Mouse (Mus musculus): Measurements from ENCODE around the gene Tcl1b3. TPM values are rescaled to one million over a fixed set of nuclear protein-coding genes. Genes with fewer than 3 reads are reported as not detected.
"Not testable (repeated sequence)": the region's sequence is repeated elsewhere in the genome, so short reads cannot be mapped to it uniquely, and the experiment has no call there.

The Tcl1b3 gene
- not detected in 2 replicates for polyA plus RNA-seq (2015; fragmentation: Nextera tagmentation; extraction: Ambion mirVana)

DNA sequence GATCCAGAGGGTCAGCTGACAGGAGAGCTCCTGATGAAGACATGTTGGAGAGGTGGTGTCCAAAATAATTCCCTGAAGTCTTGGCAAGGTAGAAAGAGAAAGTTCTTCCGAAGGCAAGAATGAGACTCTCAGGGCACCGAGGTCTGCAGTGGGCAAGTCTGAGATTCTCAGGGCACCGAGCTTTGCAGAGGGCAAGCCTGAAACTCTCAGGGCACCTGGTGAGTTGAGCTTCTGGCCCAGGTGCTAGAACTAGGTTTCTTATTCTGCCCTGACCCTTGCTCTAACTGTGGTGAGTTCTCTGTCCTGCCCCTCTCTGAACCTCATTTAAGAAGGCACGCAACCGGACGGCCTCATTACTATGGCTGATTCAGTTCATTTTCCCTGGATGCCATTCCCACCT is at the start of gene Tcl1b3:
Gene Tcl1b3 (plus strand): TSS at position 301 of the 400 bp plus-strand sequence.
- H3K27me3 ChIP-seq (ENCODE audit: control insufficient read depth, insufficient read depth, low read depth, low read length); H3K4me2 ChIP-seq (ENCODE audit: low read depth, low read length); H3K27ac ChIP-seq (ENCODE audit: low read length); H3K36me3 ChIP-seq (ENCODE audit: control insufficient read depth, insufficient read depth); ATAC-seq (ENCODE audit: low read depth); H3K9me3 ChIP-seq (replicated peaks; ENCODE audit: control insufficient read depth, low read length); H3K4me3 ChIP-seq (ENCODE audit: low read depth, low read length); H3K4me1 ChIP-seq (ENCODE audit: control insufficient read depth, low read depth, low read length); H3K9ac ChIP-seq (ENCODE audit: low read depth, low read length): not testable (repeated sequence)
- 66% methylated on average over 6 of the region's 6 CpGs for whole genome bisulfite sequencing (ENCODE audit: insufficient replicate concordance)

DNA sequence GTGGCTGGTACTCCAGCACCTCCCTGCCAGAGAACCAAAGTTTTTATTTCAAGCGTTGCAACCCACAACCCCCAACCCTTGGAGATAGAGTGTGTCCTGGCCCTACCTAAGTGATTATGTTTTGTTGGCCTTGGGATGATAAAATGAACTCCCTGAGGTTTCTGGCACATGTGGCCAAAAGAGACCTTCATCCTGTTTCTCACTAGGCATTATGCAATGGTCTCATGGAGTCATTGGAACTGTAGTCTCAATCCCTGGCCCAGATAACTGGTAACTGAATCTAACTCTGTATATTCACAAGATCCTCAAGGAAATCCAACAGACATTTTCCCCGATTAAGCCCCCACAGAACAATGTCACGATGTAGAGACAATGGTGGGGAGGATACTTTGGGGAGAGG is 47.7 kb upstream of the Tcl1b3 start:
- no peaks in the 10 kb centered on the region for H3K27me3 ChIP-seq (ENCODE audit: control insufficient read depth, insufficient read depth, low read depth, low read length)
- no peak overlapping the region for H3K4me3 ChIP-seq (ENCODE audit: low read depth, low read length)
- H3K4me1 ChIP-seq (ENCODE audit: control insufficient read depth, low read depth, low read length): no peaks in the 10 kb centered on the region
- no peaks in the 10 kb centered on the region for H3K36me3 ChIP-seq (ENCODE audit: control insufficient read depth, insufficient read depth)
- WGBS (ENCODE audit: insufficient replicate concordance): 62% methylated on average over 3 of the region's 3 CpGs
- no peak overlapping the region for H3K9ac ChIP-seq (ENCODE audit: low read depth, low read length)
- no peak overlapping the region for H3K4me2 ChIP-seq (ENCODE audit: low read depth, low read length)
- no peak for ATAC-seq (ENCODE audit: low read depth)
- H3K9me3 ChIP-seq (replicated peaks; ENCODE audit: control insufficient read depth, low read length): no peaks in the 10 kb centered on the region
- H3K27ac ChIP-seq (ENCODE audit: low read length): no peak overlapping the region

DNA sequence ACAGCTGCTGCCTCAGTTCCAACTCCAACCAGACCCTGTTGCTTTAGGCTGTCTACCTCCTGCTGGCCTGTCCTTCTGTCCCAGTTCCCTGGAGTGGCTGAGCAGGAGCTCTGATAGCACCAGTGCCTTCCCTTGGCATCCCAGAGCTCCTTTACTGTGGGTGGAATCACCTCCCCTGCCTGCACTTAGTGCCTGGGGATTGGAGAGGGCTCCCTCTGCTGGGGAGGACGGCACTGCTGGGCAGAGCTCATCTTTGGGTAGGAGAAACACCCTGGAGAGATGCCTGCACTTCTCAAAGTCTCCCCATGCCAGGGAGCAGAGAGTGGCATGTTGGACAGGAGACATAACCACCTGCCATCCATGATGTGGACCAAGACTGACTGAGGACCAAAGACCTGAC is 45.9 kb upstream of the Tcl1b3 start:
- H3K36me3 ChIP-seq (ENCODE audit: control insufficient read depth, insufficient read depth); H3K9me3 ChIP-seq (replicated peaks; ENCODE audit: control insufficient read depth, low read length); ATAC-seq (ENCODE audit: low read depth); H3K4me3 ChIP-seq (ENCODE audit: low read depth, low read length); H3K27ac ChIP-seq (ENCODE audit: low read length); H3K4me1 ChIP-seq (ENCODE audit: control insufficient read depth, low read depth, low read length); H3K9ac ChIP-seq (ENCODE audit: low read depth, low read length); H3K4me2 ChIP-seq (ENCODE audit: low read depth, low read length); H3K27me3 ChIP-seq (ENCODE audit: control insufficient read depth, insufficient read depth, low read depth, low read length): not testable (repeated sequence)
- WGBS (ENCODE audit: insufficient replicate concordance): 10% methylated on average over 1 of the region's 1 CpGs

DNA sequence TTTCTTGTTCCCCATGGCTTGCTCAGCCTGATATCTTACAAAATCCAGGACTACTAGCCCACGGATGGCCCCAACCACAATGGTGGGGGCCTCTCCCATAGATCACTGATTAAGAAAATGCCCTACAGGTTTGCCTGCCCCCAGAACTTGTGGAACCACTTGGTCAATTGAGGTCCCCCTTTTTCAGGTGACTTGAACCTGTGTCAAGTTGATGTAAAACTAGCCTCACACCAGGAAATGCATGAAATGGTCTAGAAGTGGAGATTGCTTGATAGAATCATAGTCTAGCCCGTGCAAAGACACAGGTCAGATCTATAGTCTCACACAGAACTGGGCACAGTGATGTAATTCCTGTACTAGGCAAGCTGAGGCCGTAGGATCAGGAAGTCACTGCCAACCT is 45.1 kb upstream of the Tcl1b3 start, which contains the start of gene Tcl1b2:
Gene Tcl1b2 (plus strand): TSS at position 301 of the 400 bp plus-strand sequence.
- H3K4me2 ChIP-seq (ENCODE audit: low read depth, low read length): no peak within 1 kb of the TSS
- no peaks in the 10 kb centered on the region for H3K9me3 ChIP-seq (replicated peaks; ENCODE audit: control insufficient read depth, low read length)
- no peak within 1 kb of the TSS for H3K9ac ChIP-seq (ENCODE audit: low read depth, low read length)
- no peak within 1 kb of the TSS for H3K27ac ChIP-seq (ENCODE audit: low read length)
- ATAC-seq (ENCODE audit: low read depth): no peak
- H3K27me3 ChIP-seq (ENCODE audit: control insufficient read depth, insufficient read depth, low read depth, low read length): no peaks in the 10 kb centered on the region
- WGBS (ENCODE audit: insufficient replicate concordance): 39% methylated on average over 3 of the region's 3 CpGs
- no peak within 1 kb of the TSS for H3K4me3 ChIP-seq (ENCODE audit: low read depth, low read length)
- no peaks in the 10 kb centered on the region for H3K4me1 ChIP-seq (ENCODE audit: control insufficient read depth, low read depth, low read length)
- no peaks in the 10 kb centered on the region for H3K36me3 ChIP-seq (ENCODE audit: control insufficient read depth, insufficient read depth)

DNA sequence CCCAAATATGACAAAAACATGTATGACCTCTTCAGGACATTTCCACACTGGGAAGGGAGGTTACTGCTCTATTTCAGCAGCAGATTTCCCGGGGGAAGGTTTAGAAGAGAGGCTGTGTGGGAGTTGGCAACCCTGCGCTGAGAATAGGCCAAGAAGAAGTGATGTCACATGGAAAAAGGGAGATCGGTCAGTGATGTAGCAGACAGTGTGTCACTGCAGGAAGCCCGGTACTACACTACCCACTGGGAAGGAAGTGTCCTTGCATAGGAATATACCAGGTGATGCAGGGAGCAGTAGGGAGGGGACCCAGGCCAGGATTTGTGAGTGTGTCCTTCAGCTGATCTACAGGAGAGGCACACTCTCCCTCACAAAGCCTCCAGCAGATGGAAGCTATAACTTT is 35.6 kb upstream of the Tcl1b3 start:
- WGBS (ENCODE audit: insufficient replicate concordance): 52% methylated on average over 4 of the region's 4 CpGs
- ATAC-seq (ENCODE audit: low read depth); H3K9ac ChIP-seq (ENCODE audit: low read depth, low read length): not testable (repeated sequence)

DNA sequence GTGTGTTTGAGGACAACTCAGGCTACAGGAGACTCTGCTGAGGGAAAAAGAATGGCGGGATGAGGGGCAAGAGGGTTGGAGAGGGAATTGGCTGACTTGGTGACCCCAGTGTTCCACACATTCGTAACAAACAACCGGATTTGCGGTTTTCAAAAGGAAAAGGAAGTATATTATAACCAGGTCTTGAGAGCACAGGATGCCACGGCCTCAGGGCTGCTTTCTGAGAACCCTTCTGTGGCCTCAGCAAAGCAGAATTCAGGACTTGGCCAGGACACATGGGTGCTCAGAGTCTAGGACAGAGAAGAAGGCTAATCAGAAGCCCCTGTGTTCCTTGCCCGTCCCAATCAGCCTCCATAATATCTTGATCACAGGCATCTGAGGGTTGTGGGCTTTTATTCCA is 32.0 kb upstream of the Tcl1b3 start:
- Histone ChIP-seq H3K9ac (ENCODE audit: low read depth, low read length) (no peak overlapping the region), H3K4me2 (ENCODE audit: low read depth, low read length) (no peak overlapping the region), H3K27ac (ENCODE audit: low read length) (no peak overlapping the region), H3K4me3 (ENCODE audit: low read depth, low read length) (no peak overlapping the region), H3K9me3 (replicated peaks; ENCODE audit: control insufficient read depth, low read length) (no peaks in the 10 kb centered on the region), H3K27me3 (ENCODE audit: control insufficient read depth, insufficient read depth, low read depth, low read length) (no peaks in the 10 kb centered on the region), H3K4me1 (ENCODE audit: control insufficient read depth, low read depth, low read length) (no peaks in the 10 kb centered on the region), H3K36me3 (ENCODE audit: control insufficient read depth, insufficient read depth) (no peaks in the 10 kb centered on the region)
- ATAC-seq (ENCODE audit: low read depth): no peak
- WGBS (ENCODE audit: insufficient replicate concordance): 31% methylated on average over 6 of the region's 6 CpGs

More for the DNA sequence above, 35.6 kb upstream of the Tcl1b3 start:
- not testable (repeated sequence) for H3K27ac ChIP-seq (ENCODE audit: low read length); H3K27me3 ChIP-seq (ENCODE audit: control insufficient read depth, insufficient read depth, low read depth, low read length); H3K4me1 ChIP-seq (ENCODE audit: control insufficient read depth, low read depth, low read length); H3K4me3 ChIP-seq (ENCODE audit: low read depth, low read length); H3K9me3 ChIP-seq (replicated peaks; ENCODE audit: control insufficient read depth, low read length); H3K4me2 ChIP-seq (ENCODE audit: low read depth, low read length); H3K36me3 ChIP-seq (ENCODE audit: control insufficient read depth, insufficient read depth)

DNA sequence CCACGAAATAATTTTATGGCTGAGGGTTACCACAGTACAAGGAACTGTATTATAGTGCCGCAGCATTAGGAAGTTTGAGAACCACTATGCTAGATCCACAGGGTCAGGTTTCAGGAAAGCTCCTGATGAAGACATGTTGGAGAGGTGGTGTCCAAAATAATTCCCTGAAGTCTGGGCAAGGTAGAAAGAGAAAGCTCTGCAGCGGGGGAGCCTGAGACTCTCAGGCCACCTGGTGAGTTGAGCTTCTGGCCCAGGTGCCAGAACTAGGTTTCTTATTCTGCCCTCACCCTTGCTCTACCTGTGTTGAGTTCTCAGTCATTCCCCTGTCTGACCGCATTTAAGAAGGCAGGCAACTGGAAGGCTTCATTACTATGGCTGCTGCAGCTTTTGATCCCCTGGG is 31.5 kb upstream of the Tcl1b3 start, which contains the start of gene Tcl1b1:
Gene Tcl1b1 (plus strand): TSS at position 301 of the 400 bp plus-strand sequence.
- 52% methylated on average over 4 of the region's 4 CpGs for WGBS (ENCODE audit: insufficient replicate concordance)
- no peak within 1 kb of the TSS for H3K9ac ChIP-seq (ENCODE audit: low read depth, low read length)

DNA sequence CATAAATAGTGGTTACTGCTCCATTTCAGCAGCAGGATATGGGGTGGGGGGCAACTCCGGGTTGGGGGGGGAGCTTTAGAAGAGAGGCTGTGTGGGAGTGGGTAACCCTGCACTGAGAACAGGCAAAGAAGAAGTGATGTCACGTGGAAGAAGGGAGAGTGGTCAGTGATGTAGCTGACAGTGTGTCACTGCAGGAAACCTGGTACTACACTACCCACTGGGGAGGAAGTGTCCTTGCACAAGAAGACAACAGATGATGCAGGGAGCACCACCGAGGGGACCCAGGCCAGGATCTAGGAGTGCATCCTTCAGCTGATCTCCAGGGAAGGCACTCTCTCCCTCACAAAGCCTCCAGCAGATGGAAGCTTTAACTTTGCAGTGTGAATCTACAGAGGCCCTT is 24.1 kb upstream of the Tcl1b3 start:
- Histone ChIP-seq H3K36me3 (ENCODE audit: control insufficient read depth, insufficient read depth) (no peaks in the 10 kb centered on the region), H3K4me2 (ENCODE audit: low read depth, low read length) (no peak overlapping the region), H3K27ac (ENCODE audit: low read length) (no peak overlapping the region), H3K4me1 (ENCODE audit: control insufficient read depth, low read depth, low read length) (no peaks in the 10 kb centered on the region), H3K9me3 (replicated peaks; ENCODE audit: control insufficient read depth, low read length) (no peaks in the 10 kb centered on the region), H3K27me3 (ENCODE audit: control insufficient read depth, insufficient read depth, low read depth, low read length) (no peaks in the 10 kb centered on the region), H3K9ac (ENCODE audit: low read depth, low read length) (no peak overlapping the region), H3K4me3 (ENCODE audit: low read depth, low read length) (no peak overlapping the region)
- WGBS (ENCODE audit: insufficient replicate concordance): 26% methylated on average over 3 of the region's 3 CpGs
- no peak for ATAC-seq (ENCODE audit: low read depth)

More for the DNA sequence above, 31.5 kb upstream of the Tcl1b3 start, which contains the start of gene Tcl1b1:
- Histone ChIP-seq H3K36me3 (ENCODE audit: control insufficient read depth, insufficient read depth) (no peaks in the 10 kb centered on the region), H3K9me3 (replicated peaks; ENCODE audit: control insufficient read depth, low read length) (no peaks in the 10 kb centered on the region), H3K4me1 (ENCODE audit: control insufficient read depth, low read depth, low read length) (no peaks in the 10 kb centered on the region), H3K4me3 (ENCODE audit: low read depth, low read length) (no peak within 1 kb of the TSS), H3K27ac (ENCODE audit: low read length) (no peak within 1 kb of the TSS), H3K4me2 (ENCODE audit: low read depth, low read length) (no peak within 1 kb of the TSS), H3K27me3 (ENCODE audit: control insufficient read depth, insufficient read depth, low read depth, low read length) (no peaks in the 10 kb centered on the region)
- no peak for ATAC-seq (ENCODE audit: low read depth)

DNA sequence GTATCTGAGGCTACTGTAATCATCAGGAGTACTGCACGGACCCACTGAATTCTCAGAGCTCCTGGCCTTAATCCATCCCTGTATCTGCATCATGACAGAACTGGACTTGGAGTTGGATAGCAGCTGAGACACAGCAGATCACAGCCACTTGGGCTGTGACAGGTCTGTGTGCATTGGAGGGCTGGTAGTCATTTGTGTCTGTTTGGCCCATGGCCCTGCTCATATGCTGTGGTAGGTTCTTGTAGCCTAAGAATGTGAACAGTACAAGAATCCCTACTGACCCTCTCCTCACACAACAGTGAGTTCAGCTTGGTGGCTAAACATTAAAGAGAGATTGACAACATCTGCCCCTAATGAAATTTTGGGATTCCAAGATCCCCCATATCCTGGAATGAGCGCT is 17.5 kb upstream of the Tcl1b3 start:
- WGBS (ENCODE audit: insufficient replicate concordance): 46% methylated on average over 2 of the region's 2 CpGs
- H3K9me3 ChIP-seq (replicated peaks; ENCODE audit: control insufficient read depth, low read length): no peaks in the 10 kb centered on the region
- H3K4me3 ChIP-seq (ENCODE audit: low read depth, low read length): no peak overlapping the region
- no peaks in the 10 kb centered on the region for H3K36me3 ChIP-seq (ENCODE audit: control insufficient read depth, insufficient read depth)
- H3K4me1 ChIP-seq (ENCODE audit: control insufficient read depth, low read depth, low read length): no peaks in the 10 kb centered on the region
- H3K4me2 ChIP-seq (ENCODE audit: low read depth, low read length): no peak overlapping the region
- no peak overlapping the region for H3K9ac ChIP-seq (ENCODE audit: low read depth, low read length)
- H3K27ac ChIP-seq (ENCODE audit: low read length): no peak overlapping the region
- no peak for ATAC-seq (ENCODE audit: low read depth)
- H3K27me3 ChIP-seq (ENCODE audit: control insufficient read depth, insufficient read depth, low read depth, low read length): no peaks in the 10 kb centered on the region

All from liver, embryonic 16.5 days (tissue).